Mouse (Mus musculus) cerebellum, adult 2 months (tissue): ENCODE data around the gene Lrtm1.

Experiments used
- CTCF ChIP-seq: fragments of 200-500 bp; IDR thresholded peaks from 2 replicates; pipeline ENCODE4 v1.5.1; 2011; ENCODE audit warnings: low read depth, mild to moderate bottlenecking, control low read depth, low read length, moderate library complexity, borderline replicate concordance; ENCODE audit not compliant: insufficient read depth
- POLR2A ChIP-seq: fragments of 200-500 bp; IDR thresholded peaks from 2 replicates; pipeline ENCODE4 v1.6.1; 2011; ENCODE audit warnings: low read length, control low read depth, borderline replicate concordance; ENCODE audit not compliant: insufficient read depth

DNA sequence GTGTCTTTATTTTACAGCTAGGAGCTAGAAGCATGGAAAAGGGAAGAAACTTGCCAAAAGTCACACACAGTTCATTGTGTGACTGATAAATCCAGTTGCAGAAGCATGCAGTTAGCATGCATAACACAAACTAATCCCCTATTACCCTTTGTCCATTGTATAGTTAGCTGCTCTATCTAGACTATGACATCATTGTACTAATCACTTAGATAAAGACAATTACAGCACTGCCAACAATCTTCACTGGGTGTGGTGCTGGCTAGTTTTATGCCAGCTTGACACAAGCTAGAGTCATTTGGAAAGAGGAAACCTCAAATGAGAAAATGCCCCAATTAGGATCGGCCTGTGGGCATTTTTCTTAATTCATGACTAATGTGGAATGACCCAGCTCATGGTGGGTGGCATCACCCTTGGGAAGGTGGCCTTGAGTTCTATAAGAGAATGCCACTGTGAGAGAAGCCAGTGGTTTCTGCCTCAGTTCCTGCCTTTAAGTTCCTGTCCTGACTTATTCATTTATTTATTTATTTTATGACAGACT lies 13.9 kb downstream of the Lrtm1 start:
- TF ChIP-seq POLR2A (no peak), CTCF (no peak)
